Mouse (Mus musculus) intestine, embryonic 16.5 days (tissue): ENCODE data around the gene Arel1. TPM values are rescaled to one million over a fixed set of nuclear protein-coding genes. Genes with fewer than 3 reads are reported as not detected.

Experiments
- ATAC-seq: fragments of 200-750 bp; cut with Nextera tagmentation; 2 replicates; pipeline ENCODE4 v1.8.0; 2017; ENCODE audit warnings: moderate TSS enrichment, moderate library complexity
- H3K27ac ChIP-seq: fragments of 300-500 bp; sonication (generic); 2 replicates; pipeline ENCODE4 v1.5.1; 2014; ENCODE audit warnings: mild to moderate bottlenecking, low read length
- H3K27me3 ChIP-seq: fragments of 300-500 bp; sonication (generic); replicated peaks from 2 replicates; pipeline ENCODE4 v1.6.1; 2014; ENCODE audit warnings: low read length, control low read depth, mixed read lengths; ENCODE audit not compliant: control insufficient read depth, insufficient read depth
- H3K36me3 ChIP-seq: fragments of 300-500 bp; sonication (generic); 2 replicates; pipeline ENCODE4 v1.6.1; 2014; ENCODE audit warnings: low read length, control low read depth; ENCODE audit not compliant: control insufficient read depth, insufficient read depth
- H3K4me1 ChIP-seq: fragments of 300-500 bp; sonication (generic); 2 replicates; pipeline ENCODE4 v1.6.1; 2014; ENCODE audit warnings: low read length, control low read depth, mixed read lengths; ENCODE audit not compliant: control insufficient read depth, insufficient read depth
- H3K4me2 ChIP-seq: fragments of 300-500 bp; sonication (generic); 2 replicates; pipeline ENCODE4 v1.6.1; 2014; ENCODE audit warnings: low read depth, low read length, control low read depth
- H3K4me3 ChIP-seq: fragments of 300-500 bp; sonication (generic); 2 replicates; pipeline ENCODE4 v1.5.1; 2014; ENCODE audit warnings: mild to moderate bottlenecking, low read length
- H3K9ac ChIP-seq: fragments of 300-500 bp; sonication (generic); 2 replicates; pipeline ENCODE4 v1.6.1; 2014; ENCODE audit warnings: low read depth, low read length
- H3K9me3 ChIP-seq: fragments of 300-500 bp; sonication (generic); 2 replicates; pipeline ENCODE4 v1.6.1; 2016; ENCODE audit warnings: low read length, control low read depth; ENCODE audit not compliant: control insufficient read depth
- WGBS: fragments of 180-500 bp; shearing (Covaris S2); extraction: QIAGEN DNeasy Blood & Tissue Kit; methylation state at CpG from one replicate; pipeline ENCODE4 v1.1.7; 2014; 5-methylcytosine and 5-hydroxymethylcytosine counted together
- polyA plus RNA-seq: library from polyadenylated mRNA; unstranded; fragments of >200 nt; fragmentation: Nextera tagmentation; extraction: Ambion mirVana; gene quantifications from 2 replicates; pipeline ENCODE4 v1.2.1, GENCODE M21; 2015

Gene Arel1
- polyA plus RNA-seq, 1 experiment from 2014 or later: 8.5 TPM

DNA sequence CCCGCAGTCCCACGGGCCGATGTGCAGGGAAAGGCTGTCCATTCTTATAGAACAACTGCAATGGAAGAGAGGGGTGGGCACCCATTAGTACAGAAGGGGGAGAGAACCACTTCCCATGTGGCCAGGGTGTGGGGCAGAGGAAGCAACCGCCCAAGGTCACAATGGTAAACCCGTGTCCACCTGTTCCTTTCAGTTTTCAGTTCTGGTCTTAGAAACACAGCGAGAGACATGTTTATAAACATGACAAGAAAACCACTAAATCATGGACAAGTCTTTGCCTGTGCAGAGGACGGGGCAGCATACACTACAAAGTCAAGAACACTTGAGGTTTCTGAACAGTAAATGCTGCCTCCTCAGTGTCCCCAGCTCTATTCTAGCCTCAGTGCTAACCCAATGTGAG is 30.4 kb downstream of the Arel1 start:
- H3K4me1 ChIP-seq: no peaks in the 10 kb centered on the region
- H3K27me3 ChIP-seq: no peaks in the 10 kb centered on the region
- 79% methylated on average over 7 of the region's 7 CpGs for WGBS
- no peak for ATAC-seq
- H3K9ac ChIP-seq: no peak overlapping the region
- no peaks in the 10 kb centered on the region for H3K9me3 ChIP-seq
- no peak overlapping the region for H3K4me3 ChIP-seq
- no peak overlapping the region for H3K4me2 ChIP-seq
- peaks cover 8% of the 10 kb centered on the region; the same call in 1 of the 2 replicates for H3K36me3 ChIP-seq
- no peak overlapping the region for H3K27ac ChIP-seq

DNA sequence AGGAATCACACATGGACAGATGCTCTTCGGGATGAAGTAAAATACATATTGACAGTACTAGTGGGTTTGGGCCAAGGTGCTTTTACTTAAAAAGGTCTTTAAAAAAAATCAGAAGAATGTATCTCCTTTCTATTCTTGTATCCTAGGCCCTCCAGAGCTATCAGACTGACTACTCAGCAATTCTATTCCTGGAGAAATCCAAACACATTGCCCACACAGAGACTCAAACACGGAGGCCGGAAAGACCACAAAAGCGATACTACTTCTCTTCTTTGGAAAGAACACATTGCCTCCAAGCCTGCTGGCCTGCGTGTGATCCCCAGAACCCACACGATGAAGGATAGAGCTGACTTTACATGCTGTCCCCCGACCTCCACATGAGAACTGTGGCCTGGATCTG is 31.6 kb downstream of the Arel1 start:
- ATAC-seq: no peak
- Histone ChIP-seq H3K4me1 (no peaks in the 10 kb centered on the region), H3K9me3 (no peaks in the 10 kb centered on the region), H3K27ac (no peak overlapping the region), H3K36me3 (peaks cover 8% of the 10 kb centered on the region; the same call in 1 of the 2 replicates), H3K4me2 (no peak overlapping the region), H3K9ac (no peak overlapping the region), H3K27me3 (no peaks in the 10 kb centered on the region), H3K4me3 (no peak overlapping the region)
- WGBS: 87% methylated on average over 7 of the region's 7 CpGs

DNA sequence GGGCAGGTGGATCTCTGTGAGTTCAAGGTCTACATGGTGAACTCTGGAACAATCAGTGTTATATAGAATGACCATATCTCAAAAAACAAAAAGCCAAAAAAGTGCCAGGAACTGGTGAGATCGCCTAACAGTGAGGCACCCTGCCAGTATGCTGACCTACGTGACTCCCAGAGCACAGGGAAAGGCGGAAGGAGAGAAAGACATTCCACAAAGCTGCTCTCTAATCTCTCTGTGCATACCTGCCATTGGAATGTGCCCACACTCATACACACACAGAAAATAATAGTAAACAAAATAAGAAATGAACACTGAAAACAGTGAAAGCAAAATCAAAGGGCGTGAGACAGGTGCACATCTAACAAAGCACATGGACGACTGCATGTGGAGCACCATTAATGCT is 35.4 kb downstream of the Arel1 start:
- Histone ChIP-seq H3K27me3 (no peaks in the 10 kb centered on the region), H3K4me2 (no peak overlapping the region), H3K9me3 (no peaks in the 10 kb centered on the region), H3K4me1 (no peaks in the 10 kb centered on the region), H3K27ac (no peak overlapping the region), H3K4me3 (no peak overlapping the region), H3K9ac (no peak overlapping the region), H3K36me3 (peaks cover 4% of the 10 kb centered on the region; the same call in 1 of the 2 replicates)
- ATAC-seq: no peak
- 83% methylated on average over 5 of the region's 5 CpGs for WGBS

DNA sequence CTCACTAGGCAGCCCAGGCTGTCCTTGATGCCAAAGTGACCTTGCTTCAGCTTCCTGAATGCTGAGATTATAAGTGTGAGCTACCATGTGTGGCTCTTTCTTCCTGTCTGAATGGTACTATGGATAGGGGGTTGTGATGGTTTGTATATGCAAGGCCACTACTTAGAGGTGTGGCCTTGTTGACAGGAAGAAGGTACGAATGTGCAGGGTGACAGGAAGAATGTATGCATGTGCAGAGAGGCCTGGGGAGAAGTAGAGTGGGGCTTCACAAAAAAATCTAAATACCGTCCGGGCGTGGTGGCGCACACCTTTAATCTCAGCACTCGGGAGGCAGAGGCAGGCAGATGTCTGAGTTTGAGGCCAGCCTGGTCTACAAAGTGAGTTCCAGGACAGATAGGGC is 38.5 kb downstream of the Arel1 start:
- ATAC-seq: no peak
- 0 out of 2 replicates have a peak, but pooled peaks cover 5% of the 10 kb centered on the region for H3K36me3 ChIP-seq
- H3K27me3 ChIP-seq: no peaks in the 10 kb centered on the region
- H3K4me1 ChIP-seq: no peaks in the 10 kb centered on the region
- H3K9ac ChIP-seq: no peak overlapping the region
- no peak overlapping the region for H3K4me2 ChIP-seq
- no peak overlapping the region for H3K27ac ChIP-seq
- no peaks in the 10 kb centered on the region for H3K9me3 ChIP-seq
- H3K4me3 ChIP-seq: no peak overlapping the region
- 93% methylated on average over 6 of the region's 6 CpGs for WGBS

DNA sequence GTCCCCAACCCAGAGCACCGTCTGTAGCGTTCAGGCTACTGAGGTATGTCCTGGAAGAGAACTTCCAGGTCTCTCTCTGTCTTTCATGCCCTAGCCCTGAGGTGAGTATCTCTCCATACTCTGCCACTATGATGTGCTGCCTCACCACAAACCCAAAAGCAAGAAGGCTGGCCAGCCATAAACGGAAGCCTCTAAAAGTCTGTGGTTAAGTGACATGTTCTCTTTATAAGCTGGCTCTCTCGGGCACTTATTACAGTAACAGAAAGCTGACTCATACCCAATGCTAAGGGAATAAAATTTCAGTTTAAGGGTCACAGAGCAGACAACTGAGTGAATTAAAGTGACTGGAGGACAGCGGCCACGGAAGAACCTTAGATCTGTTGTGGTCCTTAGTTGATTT is 44.2 kb downstream of the Arel1 start:
- no peaks in the 10 kb centered on the region for H3K27me3 ChIP-seq
- H3K9ac ChIP-seq: no peak overlapping the region
- no peaks in the 10 kb centered on the region for H3K4me1 ChIP-seq
- no peaks in the 10 kb centered on the region for H3K9me3 ChIP-seq
- H3K4me3 ChIP-seq: no peak overlapping the region
- H3K27ac ChIP-seq: no peak overlapping the region
- 90% methylated on average over 6 of the region's 6 CpGs for WGBS
- H3K36me3 ChIP-seq: 0 out of 2 replicates have a peak, but pooled peaks cover 5% of the 10 kb centered on the region
- ATAC-seq: no peak
- no peak overlapping the region for H3K4me2 ChIP-seq

DNA sequence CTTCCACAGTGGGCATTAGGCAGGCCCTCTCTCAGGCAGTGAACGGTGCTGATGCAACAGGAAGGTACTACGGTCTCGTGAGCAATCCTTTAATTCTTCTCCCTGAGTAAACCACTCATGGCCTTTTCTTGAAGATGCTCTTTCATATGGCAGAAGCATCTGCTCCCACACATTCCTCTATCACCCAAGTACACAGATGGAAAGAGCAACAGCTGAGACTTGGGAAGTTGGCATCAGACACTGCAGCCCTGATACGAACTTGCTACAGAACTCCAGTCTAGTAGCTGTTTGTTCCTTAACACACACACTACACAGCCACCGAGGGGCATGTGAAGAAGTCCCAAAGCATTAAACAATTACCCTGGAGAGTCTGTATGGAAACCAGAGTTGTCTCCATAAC is 46.4 kb downstream of the Arel1 start:
- Histone ChIP-seq H3K9me3 (no peaks in the 10 kb centered on the region), H3K4me2 (no peak overlapping the region), H3K27me3 (no peaks in the 10 kb centered on the region), H3K36me3 (0 out of 2 replicates have a peak, but pooled peaks cover 3% of the 10 kb centered on the region), H3K9ac (no peak overlapping the region), H3K27ac (no peak overlapping the region), H3K4me3 (no peak overlapping the region), H3K4me1 (no peaks in the 10 kb centered on the region)
- 92% methylated on average over 5 of the region's 5 CpGs for WGBS
- ATAC-seq: no peak

DNA sequence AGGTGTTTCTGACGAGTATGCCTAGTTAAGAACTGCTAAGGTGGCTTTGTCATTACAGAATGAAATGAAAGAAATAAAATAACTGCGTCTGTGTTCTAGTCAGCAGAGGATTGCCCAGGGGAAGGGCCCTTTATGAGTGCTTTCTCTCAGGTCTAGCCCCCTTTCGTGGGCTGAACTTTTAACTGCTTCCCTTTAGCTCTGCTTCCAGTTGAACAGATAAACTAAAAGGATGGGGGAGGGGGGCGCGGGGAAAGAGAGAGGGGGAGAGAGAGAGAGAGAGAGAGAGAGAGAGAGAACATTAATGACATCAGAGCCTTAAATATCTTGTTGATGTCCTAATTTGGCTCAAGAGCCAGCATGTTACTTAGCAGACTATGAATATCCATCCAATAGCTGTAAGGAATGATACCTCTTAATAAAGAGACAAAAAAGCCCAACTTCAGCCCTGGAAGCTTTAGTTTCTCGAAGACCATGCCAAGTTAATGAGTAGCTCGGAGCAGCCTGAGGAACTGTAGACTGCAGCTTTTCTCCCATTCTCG is 48.8 kb downstream of the Arel1 start:
- no peaks in the 10 kb centered on the region for H3K9me3 ChIP-seq
- H3K27ac ChIP-seq: no peak overlapping the region
- 66% methylated on average over 8 of the region's 8 CpGs for WGBS
- no peaks in the 10 kb centered on the region for H3K4me1 ChIP-seq
- H3K9ac ChIP-seq: no peak overlapping the region
- no peak overlapping the region for H3K4me3 ChIP-seq
- ATAC-seq: no peak
- H3K27me3 ChIP-seq: no peaks in the 10 kb centered on the region
- no peak overlapping the region for H3K4me2 ChIP-seq
- H3K36me3 ChIP-seq: 0 out of 2 replicates have a peak, but pooled peaks cover 3% of the 10 kb centered on the region

DNA sequence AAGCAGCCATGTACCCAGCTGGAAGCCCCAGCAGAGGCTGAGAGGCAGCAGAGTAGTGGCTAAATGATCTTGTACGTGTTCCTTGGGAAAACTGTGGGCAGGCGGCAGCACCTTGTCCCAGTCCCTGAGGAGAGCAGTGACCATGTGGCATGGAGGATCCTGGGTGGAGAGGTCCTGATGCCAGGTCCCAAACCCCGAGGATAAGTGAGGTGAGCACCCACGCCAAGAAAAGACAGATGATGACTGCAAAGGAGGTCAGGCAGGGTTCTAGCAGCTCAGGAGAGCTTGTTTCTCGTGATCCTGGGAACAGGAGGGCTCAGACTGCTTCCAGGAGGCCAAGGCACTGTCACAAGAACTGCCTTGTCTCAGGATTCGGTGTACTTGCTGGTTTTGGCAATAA is 51.9 kb downstream of the Arel1 start:
- no peak for ATAC-seq
- H3K4me3 ChIP-seq: no peak overlapping the region

DNA sequence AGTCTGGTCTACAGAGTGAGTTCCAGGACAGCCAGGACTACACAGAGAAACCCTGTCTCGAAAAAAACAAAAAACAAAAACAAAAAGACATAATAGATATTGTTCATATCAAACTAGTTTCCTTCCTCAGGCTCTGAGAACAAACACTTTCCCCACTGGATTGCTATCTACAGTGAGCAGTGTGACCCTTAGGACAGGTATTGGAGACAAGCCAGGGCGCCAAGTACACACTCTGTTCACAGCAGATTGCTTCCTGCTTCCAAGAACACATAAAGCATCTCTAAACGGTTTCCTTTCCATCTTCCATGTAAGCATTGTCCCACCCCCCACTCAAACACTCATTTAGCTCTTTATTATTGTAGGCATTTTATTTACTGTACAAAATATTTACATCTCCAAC is 52.9 kb downstream of the Arel1 start:
- no peak for ATAC-seq
- 70% methylated on average over 3 of the region's 3 CpGs for WGBS
- no peak overlapping the region for H3K27ac ChIP-seq

More for the DNA sequence above, 51.9 kb downstream of the Arel1 start:
- Histone ChIP-seq H3K27me3 (no peaks in the 10 kb centered on the region), H3K27ac (no peak overlapping the region), H3K9ac (no peak overlapping the region), H3K36me3 (0 out of 2 replicates have a peak, but pooled peaks cover 3% of the 10 kb centered on the region), H3K4me2 (no peak overlapping the region), H3K9me3 (no peaks in the 10 kb centered on the region), H3K4me1 (no peaks in the 10 kb centered on the region)
- WGBS: 89% methylated on average over 6 of the region's 6 CpGs

DNA sequence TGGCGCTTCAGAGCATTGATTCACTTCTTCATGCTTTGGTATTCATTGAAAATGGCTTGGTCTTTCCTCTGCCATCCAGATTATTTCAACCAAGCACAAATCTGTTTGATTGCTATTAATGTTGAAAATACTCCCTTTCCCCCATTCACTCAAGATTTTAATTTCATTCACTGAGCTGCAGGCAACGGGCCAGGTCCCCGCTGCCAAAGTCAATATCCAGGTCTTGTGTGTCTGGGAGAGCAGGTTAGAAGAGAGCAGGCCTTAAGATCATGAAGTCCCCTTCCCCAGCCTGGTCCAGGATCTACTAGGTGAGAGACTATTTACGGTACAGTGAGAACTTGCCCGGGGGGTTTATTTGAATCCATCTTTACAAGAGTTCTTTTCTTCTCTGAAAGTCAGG is 55.7 kb downstream of the Arel1 start:
- Histone ChIP-seq H3K9me3 (no peaks in the 10 kb centered on the region), H3K27ac (no peak overlapping the region), H3K36me3 (0 out of 2 replicates have a peak, but pooled peaks cover 3% of the 10 kb centered on the region), H3K4me3 (no peak overlapping the region), H3K4me2 (no peak overlapping the region), H3K9ac (no peak overlapping the region), H3K4me1 (no peaks in the 10 kb centered on the region), H3K27me3 (no peaks in the 10 kb centered on the region)
- no peak for ATAC-seq
- WGBS: 91% methylated on average over 5 of the region's 5 CpGs

More for the DNA sequence above, 52.9 kb downstream of the Arel1 start:
- no peaks in the 10 kb centered on the region for H3K27me3 ChIP-seq
- no peak overlapping the region for H3K4me2 ChIP-seq
- no peak overlapping the region for H3K9ac ChIP-seq
- no peaks in the 10 kb centered on the region for H3K9me3 ChIP-seq
- no peak overlapping the region for H3K4me3 ChIP-seq
- no peaks in the 10 kb centered on the region for H3K4me1 ChIP-seq
- H3K36me3 ChIP-seq: 0 out of 2 replicates have a peak, but pooled peaks cover 3% of the 10 kb centered on the region
